Mouse (Mus musculus) G1E (cell line): ENCODE data around the gene Mpnd.

Experiments
- CTCF ChIP-seq: IDR thresholded peaks from 2 replicates; pipeline ENCODE4 v1.5.1; 2012; ENCODE audit warnings: low read depth, low read length, inconsistent platforms, mixed read lengths
- GATA1 ChIP-seq: IDR thresholded peaks from 2 replicates; pipeline ENCODE4 v1.6.1; 2012; ENCODE audit warnings: borderline replicate concordance, low read length, inconsistent platforms, mixed read lengths
- GATA2 ChIP-seq: IDR thresholded peaks from 2 replicates; pipeline ENCODE4 v1.6.1; 2012; ENCODE audit warnings: low read depth, low read length, inconsistent platforms, borderline replicate concordance

DNA sequence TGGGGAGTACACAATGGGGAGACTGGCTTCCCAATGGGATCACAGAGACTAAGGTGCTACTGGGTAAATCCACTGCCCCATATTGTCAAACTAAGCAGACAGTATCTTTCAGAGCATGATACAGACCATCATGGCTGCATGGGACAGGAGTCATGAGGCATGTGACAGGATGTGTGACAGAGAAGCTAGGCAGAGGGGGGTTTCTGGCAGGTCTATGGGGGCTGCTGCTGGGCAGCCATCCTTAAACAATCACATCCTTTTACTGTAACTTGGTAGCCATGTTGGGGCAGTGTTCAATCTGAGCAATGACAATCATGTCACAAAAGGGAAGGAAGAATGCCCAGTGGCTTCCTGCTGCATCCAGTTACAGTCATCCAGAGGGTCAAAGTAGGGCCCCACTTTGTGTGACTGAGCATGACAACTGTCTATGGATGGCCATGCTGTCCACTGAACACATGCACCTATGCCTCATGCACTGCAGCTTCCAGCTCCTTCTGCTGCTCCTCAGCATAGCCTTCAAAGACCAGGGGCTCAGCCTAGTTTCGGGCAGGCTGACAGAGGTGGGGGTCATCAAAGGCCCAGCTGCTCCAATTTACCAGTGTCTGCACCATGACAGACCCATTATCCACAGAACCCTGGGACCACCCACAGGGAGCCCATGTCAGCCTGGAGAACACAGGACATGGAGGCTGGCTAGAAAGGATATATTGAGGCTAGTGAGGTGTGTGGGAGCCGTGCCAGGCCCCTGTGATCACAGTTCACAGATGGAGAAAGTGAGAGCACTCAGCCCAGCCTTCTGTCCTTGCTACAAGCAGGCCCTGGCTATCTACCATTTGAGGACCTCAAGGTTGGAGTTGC is 16.8 kb downstream of the Mpnd start:
- TF ChIP-seq GATA1 = no peak
- no peak for TF ChIP-seq CTCF
- TF ChIP-seq GATA2 = no peak
